Mouse (Mus musculus) liver, embryonic 15.5 days (tissue): ENCODE data around the gene Kcng1. TPM values are rescaled to one million over a fixed set of nuclear protein-coding genes. Genes with fewer than 3 reads are reported as not detected.
A peak's percentile ranks its signal among the peaks of the same experiment; 100 is the strongest.

ENCODE experiments used
- ATAC-seq: fragments of 200-750 bp; cut with Nextera tagmentation; 2 replicates; pipeline ENCODE4 v1.8.0; 2017; ENCODE audit warnings: moderate number of reproducible peaks, mild to moderate bottlenecking, moderate library complexity; ENCODE audit not compliant: insufficient read depth
- H3K27ac ChIP-seq: fragments of 300-500 bp; sonication (generic); replicated peaks from 2 replicates; pipeline ENCODE4 v1.5.1; 2015; ENCODE audit warnings: mild to moderate bottlenecking, inconsistent platforms
- H3K27me3 ChIP-seq: fragments of 300-500 bp; sonication (generic); 2 replicates; pipeline ENCODE4 v1.6.1; 2015; ENCODE audit warnings: mild to moderate bottlenecking, inconsistent platforms
- H3K36me3 ChIP-seq: fragments of 300-500 bp; sonication (generic); replicated peaks from 2 replicates; pipeline ENCODE4 v1.6.1; 2015; ENCODE audit warnings: moderate library complexity, mild to moderate bottlenecking, inconsistent platforms
- H3K4me1 ChIP-seq: fragments of 300-500 bp; sonication (generic); replicated peaks from 2 replicates; pipeline ENCODE4 v1.6.1; 2015; ENCODE audit warnings: inconsistent platforms
- H3K4me2 ChIP-seq: fragments of 300-500 bp; sonication (generic); 2 replicates; pipeline ENCODE4 v1.6.1; 2015; ENCODE audit warnings: moderate library complexity, mild to moderate bottlenecking, inconsistent platforms
- H3K4me3 ChIP-seq: fragments of 300-500 bp; sonication (generic); replicated peaks from 2 replicates; pipeline ENCODE4 v1.5.1; 2015; ENCODE audit warnings: mild to moderate bottlenecking, inconsistent platforms
- H3K9ac ChIP-seq: fragments of 300-500 bp; sonication (generic); 2 replicates; pipeline ENCODE4 v1.6.1; 2015; ENCODE audit warnings: moderate library complexity, mild to moderate bottlenecking, inconsistent platforms
- H3K9me3 ChIP-seq: fragments of 300-500 bp; sonication (generic); replicated peaks from 2 replicates; pipeline ENCODE4 v1.6.1; 2016; ENCODE audit warnings: inconsistent platforms
- WGBS: fragments of 180-500 bp; shearing (Covaris S2); methylation state at CpG from one replicate; pipeline ENCODE4 v1.1.7; 2015; ENCODE audit warnings: mixed read lengths; ENCODE audit not compliant: insufficient replicate concordance; 5-methylcytosine and 5-hydroxymethylcytosine counted together
- polyA plus RNA-seq: library from polyadenylated mRNA; unstranded; fragments of >200 nt; fragmentation: Nextera tagmentation; extraction: Ambion mirVana; gene quantifications from 2 replicates; pipeline ENCODE4 v1.2.1, GENCODE M21; 2015

Gene Kcng1
- 0.07 and 0.15 TPM in 2 replicates for polyA plus RNA-seq

DNA sequence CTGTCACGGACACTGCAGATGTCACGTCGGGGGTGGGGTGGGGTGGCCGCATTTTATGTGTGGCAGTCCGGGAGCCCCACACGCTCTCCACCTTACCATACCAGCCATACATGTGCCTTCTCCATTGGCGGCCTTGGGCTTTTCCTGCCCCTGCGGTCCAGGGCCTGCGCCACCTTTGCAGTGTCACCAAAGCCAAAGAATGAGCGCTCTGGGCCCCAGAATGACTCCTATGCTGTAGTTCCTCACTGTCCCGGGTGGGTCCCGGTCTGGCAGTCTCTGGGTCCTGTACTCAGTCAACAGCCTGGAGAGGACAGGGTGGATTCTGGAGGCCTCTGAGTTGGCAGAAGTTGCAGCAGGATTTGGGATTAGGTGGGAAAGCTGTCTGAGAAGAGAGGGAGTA lies at the start of gene Kcng1:
Kcng1 (minus strand) TSS at position 155 of the 400 bp plus-strand sequence.
- no peaks in the 10 kb centered on the region for H3K9me3 ChIP-seq
- peaks cover 10% of the 10 kb centered on the region; the same call in 1 of the 2 replicates for H3K4me1 ChIP-seq
- peaks cover 76% of the 10 kb centered on the region for H3K27me3 ChIP-seq
- 16% methylated on average over 12 of the region's 12 CpGs for WGBS
- ATAC-seq = no peak
- peak within 1 kb of the TSS; percentile 38 for H3K4me3 ChIP-seq
- H3K9ac ChIP-seq = no peak within 1 kb of the TSS
- H3K27ac ChIP-seq = no peak within 1 kb of the TSS
- peak within 1 kb of the TSS; percentile 60 for H3K4me2 ChIP-seq
- H3K36me3 ChIP-seq = no peaks in the 10 kb centered on the region

DNA sequence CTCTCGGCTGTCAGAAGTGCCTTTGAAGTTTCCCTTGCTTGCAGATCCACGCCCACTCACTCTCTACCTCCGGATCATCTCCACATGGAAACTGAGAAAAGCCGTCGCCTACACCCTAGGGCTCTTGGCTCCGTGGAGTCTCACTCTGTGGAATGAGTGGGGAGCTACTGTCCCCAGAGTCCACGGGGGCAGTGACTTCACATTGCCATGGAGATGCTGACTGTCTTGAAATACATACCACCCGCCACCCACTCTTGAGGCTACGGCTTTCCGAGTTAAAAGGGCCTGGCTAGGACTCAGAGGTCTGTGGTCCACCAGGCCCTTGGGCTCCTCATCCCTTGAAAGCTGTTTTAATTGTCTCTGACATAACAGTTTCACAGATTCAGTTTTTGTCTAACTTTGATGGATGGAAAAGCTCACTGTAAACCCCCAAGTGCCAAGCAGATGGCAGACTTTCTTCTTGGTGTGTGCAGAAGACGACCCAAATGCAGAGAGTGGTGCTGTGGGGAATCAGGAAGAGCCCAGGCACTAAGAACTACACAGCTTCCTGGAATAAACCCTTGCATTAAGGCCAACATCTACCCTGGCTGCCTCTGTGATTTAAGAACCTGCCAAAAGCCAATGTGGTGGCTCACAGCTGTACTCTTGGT lies 49.0 kb upstream of the Kcng1 start:
- no peak for ATAC-seq
- Histone ChIP-seq H3K4me3 (no peak overlapping the region), H3K36me3 (no peaks in the 10 kb centered on the region), H3K4me2 (no peak overlapping the region), H3K27ac (no peak overlapping the region), H3K4me1 (no peaks in the 10 kb centered on the region), H3K27me3 (no peaks in the 10 kb centered on the region), H3K9ac (no peak overlapping the region), H3K9me3 (no peaks in the 10 kb centered on the region)
- WGBS = 54% methylated on average over 11 of the region's 11 CpGs

DNA sequence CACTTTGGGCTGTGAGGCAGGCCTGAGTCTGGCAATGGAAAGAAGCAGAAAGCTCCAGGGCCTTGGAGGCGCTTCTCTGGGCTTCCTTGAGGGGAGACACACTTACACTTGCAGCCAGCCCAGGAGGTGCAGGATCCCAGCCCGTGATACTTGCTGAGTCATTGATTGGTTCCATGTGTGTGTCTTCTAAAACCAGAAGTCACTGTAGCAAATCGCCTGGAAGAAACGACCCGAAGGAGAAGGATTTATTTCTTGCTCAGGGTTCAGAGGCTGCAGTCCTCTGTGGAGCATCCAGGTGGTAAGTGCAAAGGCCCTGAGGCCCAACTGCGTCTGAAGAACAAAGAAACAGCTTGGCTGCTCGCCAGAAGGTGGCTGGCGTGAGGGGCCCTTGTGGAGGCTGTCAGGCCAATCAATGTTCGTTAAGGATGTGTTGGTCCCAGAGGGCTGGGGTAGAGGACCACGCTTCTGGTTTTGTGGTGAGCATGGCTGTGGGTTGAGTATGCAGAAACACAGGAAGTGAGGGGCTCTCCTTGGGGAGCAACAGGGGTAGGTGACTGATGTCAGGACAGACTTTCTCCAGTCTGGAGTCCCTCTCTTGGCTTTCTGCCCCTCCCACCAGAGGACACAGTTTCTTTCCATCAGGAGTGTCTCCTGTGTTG lies 40.3 kb upstream of the Kcng1 start:
- Histone ChIP-seq H3K9me3 (no peaks in the 10 kb centered on the region), H3K4me1 (no peaks in the 10 kb centered on the region), H3K4me2 (no peak overlapping the region), H3K27me3 (no peaks in the 10 kb centered on the region), H3K36me3 (no peaks in the 10 kb centered on the region), H3K27ac (no peak overlapping the region), H3K4me3 (no peak overlapping the region), H3K9ac (no peak overlapping the region)
- ATAC-seq = no peak
- 27% methylated on average over 10 of the region's 10 CpGs for WGBS

DNA sequence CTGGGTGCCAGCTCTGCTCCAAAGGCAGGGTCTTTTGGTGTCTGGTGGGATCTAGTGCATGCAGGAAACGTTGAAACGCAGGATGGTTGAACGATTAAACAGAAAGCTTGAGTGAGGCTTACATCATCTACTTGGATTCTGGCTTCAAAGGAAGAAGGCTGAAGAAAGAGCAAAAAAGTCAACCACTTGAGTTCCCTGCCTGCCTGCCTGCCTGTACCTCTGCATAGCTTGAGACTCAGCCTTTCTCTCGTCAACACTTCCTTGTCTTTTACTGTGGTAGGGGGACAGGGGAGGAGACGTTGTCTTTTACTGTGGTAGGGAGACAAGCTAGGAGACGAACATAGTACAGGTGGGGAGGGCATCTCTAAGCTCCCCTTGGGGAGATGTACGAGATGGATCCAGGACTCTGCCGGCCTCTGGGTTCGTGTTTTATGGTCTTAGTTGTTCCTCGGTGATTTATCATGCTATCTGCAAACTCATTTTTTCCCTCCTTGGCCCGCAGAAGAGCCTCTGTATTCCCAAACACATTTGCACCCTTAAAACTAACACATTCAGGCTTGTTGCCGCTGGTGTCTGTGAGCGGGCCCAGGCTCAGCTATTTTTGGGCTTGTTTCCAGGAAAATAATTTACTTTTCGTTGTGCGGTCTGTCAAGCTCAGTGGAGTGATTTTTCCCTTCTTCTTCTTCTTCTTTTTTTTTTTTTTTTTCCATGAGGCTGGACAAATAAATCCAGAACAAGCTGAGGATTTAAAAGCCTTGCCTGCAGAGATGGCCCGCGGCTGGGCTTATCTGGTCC lies 39.0 kb upstream of the Kcng1 start:
- Histone ChIP-seq H3K27me3 (no peaks in the 10 kb centered on the region), H3K36me3 (no peaks in the 10 kb centered on the region), H3K4me3 (no peak overlapping the region), H3K4me1 (no peaks in the 10 kb centered on the region), H3K4me2 (no peak overlapping the region), H3K9me3 (no peaks in the 10 kb centered on the region), H3K27ac (no peak overlapping the region), H3K9ac (no peak overlapping the region)
- 61% methylated on average over 17 of the region's 17 CpGs for WGBS
- ATAC-seq = no peak

DNA sequence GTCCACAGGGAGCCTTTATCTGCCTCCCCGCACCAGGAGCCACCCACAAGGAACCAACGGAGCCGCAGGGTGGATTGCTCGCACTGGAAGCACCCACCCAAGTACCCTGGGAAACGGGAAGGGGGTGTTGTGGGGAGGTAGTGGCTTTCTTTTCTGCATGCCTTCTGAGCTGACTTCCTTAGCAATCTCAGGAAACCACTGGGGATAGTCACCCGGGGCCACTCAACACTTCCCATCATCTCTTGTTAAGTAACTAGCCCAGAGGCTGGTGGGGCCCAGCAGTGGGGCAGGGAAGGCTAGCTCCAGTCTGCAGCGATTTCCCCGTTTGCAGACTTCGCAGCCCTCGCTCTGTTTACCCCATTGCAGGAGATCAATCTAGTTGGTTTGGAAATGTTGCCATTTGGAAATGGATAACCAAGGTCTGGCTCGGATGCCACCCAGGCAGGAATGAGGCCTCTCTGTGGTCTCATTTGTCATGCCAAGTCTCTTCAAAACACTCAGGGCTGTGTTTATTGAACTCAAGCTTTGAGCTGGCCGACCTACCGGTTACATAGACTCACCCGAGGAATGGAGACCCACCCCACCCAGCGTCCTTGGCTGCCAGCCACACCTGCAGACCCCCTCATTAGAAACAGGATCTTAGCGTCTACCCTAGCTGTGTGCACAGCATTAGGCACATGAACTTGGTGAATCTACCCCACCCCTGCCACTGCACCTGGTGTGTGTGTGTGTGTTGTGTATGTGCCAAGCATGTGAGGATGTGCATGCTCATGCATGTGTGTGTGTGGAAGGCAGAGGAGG lies 33.3 kb upstream of the Kcng1 start:
- ATAC-seq = no peak
- Histone ChIP-seq H3K27ac (no peak overlapping the region), H3K27me3 (no peaks in the 10 kb centered on the region; the same call in 1 of the 2 replicates), H3K4me2 (no peak overlapping the region), H3K4me3 (no peak overlapping the region), H3K9ac (no peak overlapping the region), H3K36me3 (no peaks in the 10 kb centered on the region), H3K4me1 (no peaks in the 10 kb centered on the region), H3K9me3 (no peaks in the 10 kb centered on the region)
- WGBS = 19% methylated on average over 16 of the region's 16 CpGs

DNA sequence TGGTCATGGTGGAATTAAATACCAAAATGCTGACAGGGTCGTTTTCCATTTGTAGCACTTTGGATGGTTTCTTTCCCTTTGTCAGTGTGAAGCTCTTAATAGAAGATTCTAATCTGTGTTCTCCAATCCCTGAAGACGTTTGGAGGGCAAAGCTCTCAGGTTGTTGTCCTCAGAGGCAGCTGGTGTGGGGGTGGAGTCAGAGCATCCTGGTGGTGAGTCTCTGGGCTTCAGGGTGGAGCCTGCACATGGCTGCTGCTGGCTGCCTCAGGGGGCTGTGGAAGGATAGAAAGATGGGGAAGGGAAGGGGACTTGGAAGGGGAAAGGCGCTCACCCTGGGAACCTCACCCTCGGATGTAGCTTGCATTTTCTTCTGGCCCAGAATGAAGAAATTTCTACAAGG lies 31.0 kb upstream of the Kcng1 start:
- no peak overlapping the region for H3K4me3 ChIP-seq
- WGBS = 29% methylated on average over 4 of the region's 4 CpGs
- H3K9me3 ChIP-seq = no peaks in the 10 kb centered on the region
- no peak overlapping the region for H3K27ac ChIP-seq
- no peaks in the 10 kb centered on the region; the same call in 1 of the 2 replicates for H3K27me3 ChIP-seq
- ATAC-seq = no peak
- H3K4me2 ChIP-seq = no peak overlapping the region
- H3K36me3 ChIP-seq = no peaks in the 10 kb centered on the region
- no peaks in the 10 kb centered on the region for H3K4me1 ChIP-seq
- no peak overlapping the region for H3K9ac ChIP-seq

DNA sequence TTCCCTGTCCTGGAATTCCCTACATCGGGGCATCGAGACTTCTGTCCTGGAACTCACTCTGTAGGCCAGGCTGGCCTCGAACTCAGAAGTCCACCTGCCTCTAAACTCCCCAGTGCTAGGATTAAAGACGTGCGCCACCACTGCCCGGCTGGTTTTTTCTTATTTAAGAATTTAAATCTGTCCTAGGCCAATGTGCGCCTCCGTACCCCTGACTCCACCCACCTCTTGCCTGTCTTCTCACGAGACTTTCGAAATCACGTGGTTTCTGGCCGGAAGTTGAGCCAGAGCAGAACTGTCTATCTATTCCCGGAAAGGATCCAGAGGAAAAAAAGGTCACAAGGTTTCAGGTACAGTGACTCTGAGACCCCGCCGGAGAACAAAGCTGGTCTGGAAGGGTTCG lies 29.5 kb upstream of the Kcng1 start:
- no peak overlapping the region for H3K27ac ChIP-seq
- ATAC-seq = no peak
- H3K36me3 ChIP-seq = no peaks in the 10 kb centered on the region
- no peak overlapping the region for H3K4me3 ChIP-seq
- H3K4me1 ChIP-seq = no peaks in the 10 kb centered on the region
- H3K27me3 ChIP-seq = no peaks in the 10 kb centered on the region; the same call in 1 of the 2 replicates
- no peak overlapping the region for H3K9ac ChIP-seq
- no peaks in the 10 kb centered on the region for H3K9me3 ChIP-seq
- no peak overlapping the region for H3K4me2 ChIP-seq
- 69% methylated on average over 16 of the region's 16 CpGs for WGBS

DNA sequence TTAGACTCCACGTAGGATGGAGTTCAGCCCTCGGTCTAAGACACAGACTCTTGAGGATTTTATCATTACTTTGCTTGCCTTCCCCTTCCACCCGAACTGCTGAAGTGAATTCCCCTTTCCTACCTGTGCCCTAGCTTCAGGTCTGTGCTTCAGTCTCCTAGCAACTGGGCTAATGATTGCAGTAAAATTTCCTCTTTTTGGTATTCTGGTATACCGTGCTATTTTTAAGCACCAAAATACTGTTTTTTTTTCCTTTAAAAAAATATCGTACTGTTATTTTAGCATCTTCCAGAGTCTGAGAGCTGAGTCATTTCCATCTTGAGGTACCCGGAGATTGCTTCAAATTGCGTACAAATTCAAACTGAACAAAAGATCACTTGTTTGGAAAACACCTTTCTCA lies 27.4 kb upstream of the Kcng1 start:
- no peaks in the 10 kb centered on the region for H3K36me3 ChIP-seq
- H3K9me3 ChIP-seq = no peaks in the 10 kb centered on the region
- no peak overlapping the region for H3K4me3 ChIP-seq
- no peaks in the 10 kb centered on the region for H3K4me1 ChIP-seq
- H3K27ac ChIP-seq = no peak overlapping the region
- no peak for ATAC-seq
- no peak overlapping the region for H3K9ac ChIP-seq
- H3K27me3 ChIP-seq = no peaks in the 10 kb centered on the region
- H3K4me2 ChIP-seq = no peak overlapping the region
- 37% methylated on average over 7 of the region's 7 CpGs for WGBS

DNA sequence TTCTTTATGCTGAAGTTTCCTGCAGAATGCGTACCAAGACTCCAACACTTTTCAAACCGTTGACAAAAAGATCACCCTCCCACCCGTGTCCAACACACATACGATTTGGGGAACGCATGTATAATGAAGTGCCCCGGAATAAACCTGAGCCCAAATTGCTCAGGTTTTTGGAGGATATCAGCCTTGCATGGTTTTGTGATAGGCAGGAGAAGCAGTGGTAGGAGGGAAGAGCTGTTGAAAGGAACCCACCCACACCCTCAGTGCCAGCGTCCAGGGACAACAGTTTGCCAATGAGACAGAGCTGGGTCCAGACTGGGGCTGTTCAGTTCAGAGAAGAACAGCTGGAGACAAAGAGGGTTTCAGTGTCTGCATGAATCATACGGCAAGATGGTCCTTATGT lies 18.1 kb upstream of the Kcng1 start:
- H3K9me3 ChIP-seq = no peaks in the 10 kb centered on the region
- H3K36me3 ChIP-seq = no peaks in the 10 kb centered on the region
- no peak overlapping the region for H3K9ac ChIP-seq
- H3K27me3 ChIP-seq = no peaks in the 10 kb centered on the region
- 57% methylated on average over 8 of the region's 8 CpGs for WGBS
- no peak overlapping the region for H3K27ac ChIP-seq
- H3K4me1 ChIP-seq = no peaks in the 10 kb centered on the region
- no peak overlapping the region for H3K4me2 ChIP-seq
- H3K4me3 ChIP-seq = no peak overlapping the region
- ATAC-seq = no peak

DNA sequence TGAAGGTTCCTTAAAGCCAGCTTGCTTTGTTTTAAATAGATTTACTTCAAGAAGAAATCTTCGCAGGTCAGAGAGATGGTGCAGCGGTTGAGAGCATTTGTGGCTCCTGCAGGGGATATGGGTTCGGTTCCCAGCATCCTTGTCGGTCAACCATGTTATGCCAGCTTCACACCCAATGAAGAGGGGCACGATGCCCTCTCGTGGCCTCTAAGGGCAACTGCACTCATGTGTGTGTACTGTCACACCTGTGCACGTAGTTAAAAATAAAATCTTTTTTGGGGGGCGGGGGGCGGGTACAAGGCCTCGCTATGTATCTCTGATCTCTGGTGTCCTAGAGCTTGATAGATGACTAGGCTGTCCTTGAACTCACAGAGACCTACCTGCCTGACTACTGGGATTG lies 15.0 kb upstream of the Kcng1 start:
- H3K9ac ChIP-seq = no peak overlapping the region
- no peaks in the 10 kb centered on the region for H3K36me3 ChIP-seq
- H3K4me1 ChIP-seq = no peaks in the 10 kb centered on the region
- H3K9me3 ChIP-seq = no peaks in the 10 kb centered on the region
- no peak for ATAC-seq
- H3K27me3 ChIP-seq = peaks cover 5% of the 10 kb centered on the region
- WGBS = 66% methylated on average over 10 of the region's 10 CpGs
- no peak overlapping the region for H3K4me3 ChIP-seq
- no peak overlapping the region for H3K27ac ChIP-seq
- no peak overlapping the region for H3K4me2 ChIP-seq

DNA sequence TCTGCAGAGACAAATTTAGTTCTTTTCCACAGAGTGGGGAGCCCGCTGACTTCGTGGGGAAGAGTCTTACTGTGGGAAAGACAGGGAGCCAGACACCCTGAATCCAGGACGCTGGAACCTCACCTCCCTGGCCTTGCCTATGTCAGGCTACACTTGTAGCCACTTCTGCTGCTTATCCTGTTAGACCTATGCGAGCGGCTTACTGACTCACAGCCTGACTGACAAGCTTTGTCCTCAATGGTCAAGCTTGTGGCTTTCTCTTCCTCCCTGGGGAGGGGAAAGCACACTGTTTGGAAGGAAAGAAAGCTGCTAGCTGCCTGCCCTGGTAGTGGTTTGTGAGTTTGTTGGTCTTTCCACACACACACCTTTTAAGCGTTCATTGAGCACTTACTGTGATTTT lies 11.0 kb upstream of the Kcng1 start:
- no peak for ATAC-seq
- no peaks in the 10 kb centered on the region for H3K36me3 ChIP-seq
- no peaks in the 10 kb centered on the region for H3K4me1 ChIP-seq
- H3K27me3 ChIP-seq = peaks cover 5% of the 10 kb centered on the region
- no peak overlapping the region for H3K27ac ChIP-seq
- WGBS = 10% methylated on average over 6 of the region's 6 CpGs
- H3K4me3 ChIP-seq = no peak overlapping the region
- no peaks in the 10 kb centered on the region for H3K9me3 ChIP-seq
- no peak overlapping the region for H3K9ac ChIP-seq
- no peak overlapping the region for H3K4me2 ChIP-seq
